Mouse (Mus musculus) heart, adult 8-10 months (tissue): Measurements from ENCODE around the gene 4933406M09Rik. TPM values are rescaled to one million over a fixed set of nuclear protein-coding genes. Genes with fewer than 3 reads are reported as not detected.

Experiments
- DNase-seq: peaks from one replicate; pipeline ENCODE4 v3.0.0; 2022; ENCODE audit warnings: low spot score
- total RNA-seq, 4 experiments: library from RNA; stranded (reverse); gene quantifications; 2 replicates each; pipeline ENCODE4 v1.2.4; 2022

Gene 4933406M09Rik
- total RNA-seq, 4 experiments from 2014 or later = not detected

DNA sequence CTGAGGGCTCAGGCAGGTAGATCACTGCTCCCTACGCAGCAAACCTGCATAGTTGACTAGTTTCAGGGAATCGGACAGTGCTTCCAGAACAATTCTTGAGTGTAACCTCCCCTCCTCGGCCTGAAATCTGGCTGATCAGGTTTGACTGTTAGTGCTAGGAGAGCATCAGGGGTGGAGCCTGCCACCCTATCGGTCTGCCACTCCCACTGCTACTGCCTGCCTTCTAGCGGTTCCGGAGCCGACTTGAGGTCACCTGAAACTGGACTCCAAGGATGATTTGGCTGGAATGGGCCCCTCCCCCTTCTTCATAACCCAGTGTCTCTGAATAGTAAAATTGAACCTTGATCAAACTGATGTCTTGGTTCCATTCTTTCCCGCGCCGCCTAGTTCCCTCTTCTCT lies 47.3 kb downstream of the 4933406M09Rik start:
- DNase-seq = no peak

DNA sequence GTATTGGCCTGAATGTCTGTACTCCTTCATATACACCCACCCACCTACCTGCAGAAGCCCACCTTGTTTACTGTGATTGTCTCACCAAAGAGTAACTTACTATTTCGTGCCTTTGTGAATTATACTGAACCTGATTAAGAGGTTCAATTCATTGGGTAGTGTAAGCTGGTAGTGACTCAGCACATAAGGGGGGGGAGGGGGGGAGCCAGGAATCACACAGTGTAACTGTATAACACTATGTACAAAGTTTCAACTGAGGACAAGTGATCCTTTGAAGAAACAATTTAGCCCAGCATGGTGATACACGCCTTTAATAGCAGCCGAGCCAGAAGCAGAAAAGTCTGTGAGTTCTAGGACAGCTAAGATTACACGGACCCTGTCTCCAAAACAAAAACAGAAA lies 47.7 kb downstream of the 4933406M09Rik start:
- no peak for DNase-seq

GRCm38 (mm10) chr1:134435414-134435813 lies 49.7 kb downstream of the 4933406M09Rik start:
- DNase-seq = no peak

DNA sequence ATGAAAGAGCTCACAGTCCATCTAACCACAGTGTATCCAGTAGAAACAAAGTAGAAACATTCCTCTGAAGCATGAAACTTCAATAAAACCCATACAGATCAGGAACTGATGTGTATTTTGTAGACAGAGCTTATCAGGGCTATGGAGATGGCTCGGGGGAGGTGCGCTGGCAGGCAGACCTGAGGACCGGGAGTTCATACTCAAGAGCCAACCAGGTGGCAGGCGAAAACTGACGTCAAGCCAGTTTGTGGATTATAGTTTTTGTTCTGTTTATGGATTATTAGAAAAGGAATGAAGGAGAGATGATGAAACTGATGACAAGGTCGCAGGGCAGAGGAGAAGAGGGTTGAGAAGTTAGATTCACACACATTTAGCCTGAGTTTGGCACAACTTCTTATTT lies 54.7 kb downstream of the 4933406M09Rik start:
- DNase-seq = no peak

Other genes with a start within 250 kb of the 4933406M09Rik start
- gene Chil1, start 203.8 kb upstream of the 4933406M09Rik start, total RNA-seq = 1 to 10 TPM in 1 of 4 experiments, under 1 TPM in 3; 0.38 to 2.7 (median 0.51) TPM
- gene Mybph, start 192.5 kb upstream of the 4933406M09Rik start, total RNA-seq = under 1 TPM in 1 of 4 experiments, not detected in 3; 0.28 TPM
- gene Adora1, start 150.5 kb upstream of the 4933406M09Rik start, total RNA-seq = 10 to 100 TPM in 3 of 4 experiments, 1 to 10 TPM in 1; 8.6 to 14.1 (median 12.7) TPM
- not detected for gene Myog, start 96.0 kb upstream of the 4933406M09Rik start, total RNA-seq
- gene Ppfia4, start 53.0 kb upstream of the 4933406M09Rik start, total RNA-seq = 1 to 10 TPM in 1 of 4 experiments, under 1 TPM in 3; 0.63 to 1.1 (median 0.95) TPM
- 10 to 100 TPM; 11.4 to 20.0 (median 13.8) TPM for gene Tmem183a, start 24.0 kb upstream of the 4933406M09Rik start, total RNA-seq
- 10 to 100 TPM; 23.4 to 28.6 (median 26.9) TPM for gene Cyb5r1, start 19.6 kb downstream of the 4933406M09Rik start, total RNA-seq
- gene Adipor1, start 29.4 kb downstream of the 4933406M09Rik start, total RNA-seq = 100 to 1,000 TPM; 123 to 133 (median 130) TPM
- gene Klhl12, start 69.6 kb downstream of the 4933406M09Rik start, total RNA-seq = 10 to 100 TPM; 20.3 to 23.6 (median 22.7) TPM
- 1 to 10 TPM; 7.8 to 9.3 (median 8.2) TPM for gene Rabif, start 108.7 kb downstream of the 4933406M09Rik start, total RNA-seq
- not detected for gene Mgat4e, start 163.7 kb downstream of the 4933406M09Rik start, total RNA-seq
- 10 to 100 TPM; 11.0 to 11.9 (median 11.4) TPM for gene Kdm5b, start 174.2 kb downstream of the 4933406M09Rik start, total RNA-seq